Mouse (Mus musculus) thymus, adult 18-20 months (tissue): ENCODE results near the gene Sapcd1.
"Not testable (repeated sequence)": the region's sequence is repeated elsewhere in the genome, so short reads cannot be mapped to it uniquely, and the experiment has no call there.

ENCODE experiments used
- DNase-seq, 2 experiments: peaks; one replicate each; pipeline ENCODE4 v3.0.0; 2022; ENCODE audit warnings: mixed read lengths in 2 of 2

Gene Sapcd1

GRCm38 (mm10) chr17:35005902-35006301 lies 21.9 kb downstream of the Sapcd1 start:
- DNase-seq = not testable (repeated sequence)

GRCm38 (mm10) chr17:35005158-35005557 lies 22.7 kb downstream of the Sapcd1 start:
- DNase-seq = no peak

DNA sequence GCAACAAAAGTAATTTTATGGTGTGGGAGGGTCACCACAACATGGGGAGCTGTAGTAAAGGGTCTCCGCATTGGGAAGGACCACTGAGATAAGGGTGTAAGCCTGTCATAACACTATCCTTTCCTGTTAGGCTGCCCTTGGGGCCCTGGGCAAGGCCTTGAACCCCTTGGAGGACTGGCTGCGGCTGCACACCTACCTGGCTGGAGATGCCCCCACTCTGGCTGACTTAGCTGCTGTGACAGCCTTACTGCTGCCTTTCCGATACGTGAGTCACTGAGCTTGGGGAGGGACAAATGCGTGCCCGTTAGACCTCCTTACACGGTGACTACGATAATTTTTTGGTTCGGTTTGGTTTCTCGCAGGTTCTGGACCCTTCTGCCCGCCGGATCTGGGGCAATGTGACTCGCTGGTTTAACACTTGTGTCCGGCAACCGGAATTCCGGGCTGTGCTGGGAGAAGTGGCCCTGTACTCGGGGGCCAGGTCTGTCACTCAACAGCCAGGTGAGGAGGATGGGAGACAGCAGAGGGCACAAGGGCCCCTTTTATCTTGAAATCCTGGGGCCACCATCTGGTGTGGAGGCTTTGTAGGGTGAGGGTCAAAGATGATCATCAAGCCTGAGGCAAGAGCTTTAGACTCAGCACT lies 23.6 kb downstream of the Sapcd1 start:
- DNase-seq = no peak

DNA sequence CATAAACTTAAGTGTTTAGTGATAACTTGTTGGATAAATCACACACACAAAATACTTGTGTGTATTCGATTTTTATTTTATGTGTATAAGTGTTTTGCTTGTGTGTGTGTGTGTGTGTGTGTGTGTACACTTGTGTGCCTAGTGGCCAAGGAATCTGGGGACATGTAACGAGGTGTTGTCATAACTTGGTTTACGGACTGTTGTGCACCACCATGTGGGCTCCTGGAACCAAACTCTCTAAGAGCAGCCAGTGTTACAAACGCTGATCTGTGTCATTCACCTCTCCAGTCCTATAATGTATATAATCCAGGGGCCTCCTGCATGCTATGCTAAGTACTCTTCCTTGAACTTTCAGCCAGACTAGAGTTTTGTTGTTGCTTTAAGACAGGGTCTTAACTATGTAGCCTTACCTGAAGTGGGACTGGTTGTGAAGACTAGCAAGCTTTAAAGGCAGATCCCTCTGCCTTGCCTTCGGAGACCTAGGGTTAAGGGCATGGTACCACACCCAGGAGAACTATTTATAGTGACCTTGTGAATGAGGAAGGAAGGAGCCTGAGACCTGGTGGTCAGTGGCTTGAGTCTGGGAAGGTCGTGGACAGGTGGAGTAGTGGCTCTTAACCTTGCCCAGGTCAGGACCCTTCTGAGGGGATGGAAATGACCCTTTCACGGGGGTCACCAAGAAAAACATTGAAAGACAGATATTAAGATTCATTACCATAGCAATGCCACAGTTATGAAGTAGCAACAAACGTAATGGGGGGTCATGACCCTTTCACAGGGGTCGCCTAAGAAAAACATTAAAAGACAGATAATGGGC lies 24.6 kb downstream of the Sapcd1 start:
- no peak for DNase-seq

GRCm38 (mm10) chr17:35002153-35002865 lies 25.5 kb downstream of the Sapcd1 start:
- no peak for DNase-seq

GRCm38 (mm10) chr17:35001452-35002152 lies 26.2 kb downstream of the Sapcd1 start:
- no peak for DNase-seq

DNA sequence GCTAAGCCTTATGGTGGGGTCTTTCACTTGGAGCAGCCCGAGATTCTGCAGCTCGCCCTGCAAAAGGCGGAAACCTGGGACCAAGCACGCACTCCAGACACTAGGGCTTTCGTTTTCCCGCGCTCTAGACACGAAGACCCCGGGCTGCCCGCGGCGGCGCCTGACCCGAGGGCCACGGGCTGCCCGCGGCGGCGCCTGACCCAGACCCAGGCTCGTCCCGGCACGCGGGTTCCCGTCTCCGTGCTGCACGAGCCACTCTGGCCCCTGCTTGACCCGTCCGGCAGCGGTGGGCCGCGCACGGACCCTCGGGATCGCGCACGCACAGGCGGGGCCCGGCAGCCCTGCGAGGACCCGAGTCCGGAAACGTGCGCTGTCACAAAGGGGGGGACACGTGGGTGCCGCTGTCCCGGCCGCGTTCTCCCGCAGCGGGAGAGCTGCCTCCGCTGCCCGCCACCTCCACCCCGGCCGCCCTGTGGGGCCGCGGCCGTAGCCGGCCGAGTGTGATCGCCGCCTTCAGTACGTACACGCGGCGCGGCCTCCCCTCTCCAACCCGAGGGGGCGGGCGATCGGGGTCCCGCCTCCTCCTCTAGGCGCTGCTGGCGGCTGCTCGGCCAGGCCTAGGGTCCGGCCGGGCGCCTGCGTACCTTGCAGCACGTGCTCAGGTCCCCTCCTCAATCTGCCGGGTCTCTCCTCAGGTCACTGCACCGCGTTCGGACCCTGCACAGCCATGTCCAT lies 26.9 kb downstream of the Sapcd1 start, which contains the start of gene Vars:
Gene Vars, plus strand, starts transcription at position 271 of the 735 bp plus-strand sequence.
- DNase-seq = peak; percentile 66 to 72

DNA sequence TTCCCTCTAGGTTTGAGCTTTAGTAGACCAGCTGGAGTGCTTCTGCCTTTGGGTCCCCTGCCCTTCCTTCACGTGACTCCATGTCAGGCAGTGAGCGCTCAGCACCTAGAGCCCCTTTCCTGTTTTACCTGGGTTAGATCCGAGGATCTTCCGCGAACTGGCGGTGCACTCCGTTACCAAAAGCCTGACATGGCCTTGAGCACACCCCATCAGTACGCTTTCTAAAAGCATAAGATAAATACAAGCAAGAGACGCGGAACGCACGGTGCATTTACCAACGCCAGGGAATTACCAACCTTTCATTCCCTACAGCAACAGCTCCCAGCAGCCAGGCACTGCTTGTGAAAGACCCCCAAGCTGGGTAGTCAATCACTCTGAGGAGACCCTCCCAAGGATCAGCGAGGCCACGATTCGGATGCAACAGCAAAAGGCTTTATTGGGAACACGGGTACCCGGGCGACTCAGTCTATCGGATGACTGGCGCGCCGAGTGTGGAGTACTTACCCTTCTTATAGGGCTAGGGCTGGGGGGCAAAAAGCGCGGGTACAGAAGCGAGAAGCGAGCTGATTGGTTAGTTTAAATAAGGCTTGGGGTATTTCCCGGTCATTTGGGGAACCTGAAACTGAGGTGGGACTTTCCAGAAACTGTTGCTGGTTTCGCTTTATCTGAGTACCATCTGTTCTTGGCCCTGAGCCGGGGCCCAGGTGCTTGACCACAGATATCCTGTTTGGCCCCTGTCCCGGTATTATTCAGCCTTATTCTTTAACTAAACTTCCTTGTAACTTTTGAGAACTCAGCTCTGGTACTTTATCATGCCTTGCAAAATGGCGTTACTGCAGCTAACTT lies 27.7 kb downstream of the Sapcd1 start:
- not testable (repeated sequence) for DNase-seq

DNA sequence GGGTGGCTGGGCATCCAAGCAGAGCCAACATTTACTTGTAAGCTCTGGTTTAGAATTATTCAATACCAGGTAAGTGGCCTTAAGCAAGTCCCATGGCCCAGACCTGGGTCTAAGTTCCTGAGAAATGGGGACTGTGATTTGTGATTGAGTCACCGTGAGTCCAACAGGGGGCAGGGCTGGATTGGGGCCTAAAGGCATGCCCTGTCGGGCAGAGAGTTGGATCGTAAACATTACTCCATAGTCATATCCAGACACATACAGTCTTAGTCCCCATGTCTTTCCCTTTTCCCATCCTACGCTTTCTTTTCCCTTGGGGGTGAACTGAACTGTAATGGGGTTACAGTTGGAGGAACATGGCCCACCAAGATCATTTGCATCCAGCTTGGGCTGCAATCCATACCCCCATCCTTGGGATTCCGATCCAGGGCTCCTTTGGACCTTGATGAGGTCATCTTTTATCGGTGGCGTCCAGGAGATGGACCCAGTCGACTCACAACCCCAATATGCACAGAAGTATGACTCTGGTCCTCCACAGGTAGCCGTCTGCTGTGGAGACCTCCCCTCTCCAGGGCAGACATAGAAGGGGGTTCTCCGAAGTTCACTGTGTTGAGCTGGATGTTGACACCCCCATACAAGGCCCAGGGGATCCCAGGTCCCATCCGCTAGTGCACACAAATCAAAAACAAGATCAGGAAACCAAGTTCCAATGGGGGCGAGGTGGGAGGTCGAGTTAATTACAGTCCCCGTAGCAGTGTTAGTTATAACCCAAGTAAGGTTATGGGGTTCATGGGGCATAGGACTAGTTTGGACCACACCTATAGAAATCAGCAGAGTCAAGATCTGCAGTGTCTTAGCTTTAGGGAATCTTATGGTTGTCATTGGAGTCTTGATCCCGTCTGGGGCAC lies 29.0 kb downstream of the Sapcd1 start:
- no peak for DNase-seq

- DNase-seq = no peak
Measured at GRCm38 (mm10) chr17:34997142-34997483, 30.7 kb downstream of the Sapcd1 start.

- no peak for DNase-seq
Measured at GRCm38 (mm10) chr17:34996411-34997141, 31.2 kb downstream of the Sapcd1 start.

DNA sequence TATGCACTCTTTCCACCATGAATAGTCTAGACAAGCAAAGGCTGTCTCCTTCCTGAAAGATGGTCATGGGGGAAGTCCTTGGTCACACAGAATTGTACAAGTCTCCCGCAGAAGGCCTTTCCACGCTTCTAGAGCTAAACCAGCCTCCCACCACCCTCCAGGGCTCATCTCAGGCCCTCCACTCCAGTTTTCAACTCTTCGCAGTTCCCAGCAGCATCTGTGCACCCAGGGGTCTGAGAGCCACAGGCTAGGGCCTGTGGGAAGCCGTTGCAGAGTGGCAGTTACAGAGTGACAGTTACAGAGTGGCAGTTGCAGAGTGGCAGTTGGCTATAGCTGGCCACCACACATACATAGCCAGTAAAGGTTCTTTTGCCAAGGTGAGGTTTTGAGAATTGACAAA lies 31.9 kb downstream of the Sapcd1 start:
- not testable (repeated sequence) for DNase-seq

DNA sequence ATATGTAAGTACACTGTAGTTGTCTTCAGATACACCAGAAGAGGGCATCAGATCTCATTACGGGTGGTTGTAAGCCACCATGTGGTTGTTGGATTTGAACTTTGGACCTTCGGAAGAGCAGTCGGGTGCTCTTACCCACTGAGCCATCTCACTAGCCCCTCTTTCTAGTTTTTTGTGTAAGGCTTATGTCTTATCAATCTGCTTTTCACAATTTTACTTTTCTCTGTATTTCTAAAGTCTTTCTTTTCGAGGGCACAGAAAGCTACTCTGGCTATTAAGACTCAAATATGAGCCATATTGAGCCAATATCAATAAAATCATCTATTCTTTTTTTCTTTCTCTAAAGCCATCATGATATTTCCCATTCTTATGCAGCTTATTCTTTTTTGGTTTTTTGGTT lies 32.6 kb downstream of the Sapcd1 start:
- DNase-seq = not testable (repeated sequence)

DNA sequence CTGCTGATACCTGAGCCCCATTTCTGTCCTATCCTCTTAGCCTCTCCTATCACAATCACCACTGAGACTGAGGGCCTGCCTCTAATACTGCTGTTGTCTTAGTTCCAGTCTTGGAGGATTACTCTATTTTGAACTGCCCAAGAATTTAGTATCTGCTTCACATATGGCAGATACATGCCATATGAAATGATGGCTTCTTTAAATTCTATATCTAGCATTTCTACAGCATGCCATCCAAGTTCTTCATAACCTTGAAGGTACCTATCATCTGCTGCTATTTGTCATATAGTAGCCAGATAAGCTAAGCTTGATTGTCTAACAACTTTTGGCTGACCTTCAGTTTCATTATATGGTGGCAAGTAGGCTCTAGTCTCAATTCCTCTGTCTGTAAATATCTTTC lies 33.1 kb downstream of the Sapcd1 start:
- DNase-seq = no peak

GRCm38 (mm10) chr17:34984218-34984617 lies 43.6 kb downstream of the Sapcd1 start:
- no peak for DNase-seq

DNA sequence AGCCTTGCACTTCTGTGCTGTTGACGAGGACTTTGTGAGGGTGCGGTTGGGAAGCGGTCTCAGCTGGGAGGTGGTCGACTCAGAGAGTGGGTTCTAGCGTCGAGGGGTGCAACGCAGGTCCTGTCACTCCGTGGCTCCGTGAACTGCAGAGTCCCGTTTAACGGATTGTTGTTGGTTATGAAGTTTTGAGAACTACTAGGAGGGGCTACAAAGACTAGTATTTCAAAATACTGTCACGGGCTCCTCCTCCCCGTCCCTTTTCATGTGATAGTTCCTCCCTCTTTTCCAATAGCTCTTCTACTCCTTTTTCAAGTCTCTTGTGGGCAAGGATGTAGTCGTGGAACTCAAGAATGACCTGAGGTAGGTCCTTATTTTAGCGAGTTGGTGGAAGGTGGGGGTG lies 45.5 kb downstream of the Sapcd1 start:
- DNase-seq = no peak

- DNase-seq = peak; percentile 84 to 90
Measured at GRCm38 (mm10) chr17:34981690-34982180, 46.1 kb downstream of the Sapcd1 start, which contains the start of gene Lsm2. Lsm2 (plus strand) TSS chr17:34981862.

DNA sequence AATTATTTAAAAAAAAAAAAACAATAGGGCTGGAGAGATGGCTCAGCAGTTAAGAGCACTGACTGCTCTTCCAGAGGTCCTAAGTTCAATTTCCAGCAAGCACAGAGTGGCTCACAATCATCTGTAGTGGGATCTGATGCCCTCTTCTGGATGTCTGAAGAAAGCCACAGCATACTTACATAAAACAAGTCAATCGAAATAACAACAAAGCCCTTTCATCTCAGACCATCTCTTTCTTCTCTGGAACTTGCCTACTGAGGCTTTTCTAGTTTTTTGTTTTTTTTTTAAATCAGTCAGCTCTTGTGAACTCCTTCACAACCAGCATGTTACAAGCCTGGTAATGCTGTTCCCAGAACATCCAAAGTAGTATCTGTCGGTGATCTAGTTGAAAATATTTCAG lies 47.2 kb downstream of the Sapcd1 start:
- no peak for DNase-seq

- no peak for DNase-seq
Measured at GRCm38 (mm10) chr17:34979631-34980030, 48.2 kb downstream of the Sapcd1 start.
